Mouse (Mus musculus) monocyte, adult 5-6 weeks (primary cell): Measurements from ENCODE around the gene Zfp867. TPM values are rescaled to one million over a fixed set of nuclear protein-coding genes. Genes with fewer than 3 reads are reported as not detected.

Experiments
- ATAC-seq: fragments of 153-309, 156-312 bp; replicated peaks from 2 replicates; pipeline ENCODE4 v1.8.0; 2017; ENCODE audit warnings: mild to moderate bottlenecking; ENCODE audit not compliant: low TSS enrichment, insufficient number of reproducible peaks, severe bottlenecking, poor library complexity, low FRiP score
- total RNA-seq: library from RNA; stranded (forward); fragments of 200-1000, 200-491, 200-594 nt; gene quantifications from 3 replicates; pipeline ENCODE4 v1.2.3, GENCODE M21; 2017

The Zfp867 gene
- total RNA-seq, 1 experiment from 2014 or later, result 1.5 TPM

GRCm38 (mm10) chr11:59412999-59413863 lies 59.0 kb downstream of the Zfp867 start:
- ATAC-seq, result no peak

GRCm38 (mm10) chr11:59412058-59412457 lies 60.2 kb downstream of the Zfp867 start:
- ATAC-seq, result no peak

Other genes starting within 250 kb of the Zfp867 start
- 337 to 405 TPM (median 396 TPM) in 3 replicates for gene Arf1, start 244.2 kb downstream of the Zfp867 start, total RNA-seq
- gene Wnt3a, start 181.7 kb downstream of the Zfp867 start, total RNA-seq, result not detected in 3 replicates
- 0.10 TPM in 1 of 3 replicates, not detected in the others for gene Wnt9a, start 165.5 kb downstream of the Zfp867 start, total RNA-seq
- not detected in 3 replicates for gene Prss38, start 96.8 kb downstream of the Zfp867 start, total RNA-seq
- gene Jmjd4, start 22.4 kb downstream of the Zfp867 start, total RNA-seq, result 4.3 to 8.3 TPM (median 5.5 TPM) in 3 replicates
- 5.6 to 17.7 TPM (median 6.0 TPM) in 3 replicates for gene Snap47, start 21.3 kb downstream of the Zfp867 start, total RNA-seq
- 8.6 to 18.8 TPM (median 11.6 TPM) in 3 replicates for gene Zkscan17, start 54.3 kb upstream of the Zfp867 start, total RNA-seq
- gene Nlrp3, start 69.1 kb upstream of the Zfp867 start, total RNA-seq, result 35.2 to 49.8 TPM (median 49.4 TPM) in 3 replicates
- not detected in 3 replicates for gene Olfr222, start 103.8 kb upstream of the Zfp867 start, total RNA-seq
- gene Olfr223, start 120.8 kb upstream of the Zfp867 start, total RNA-seq, result not detected in 3 replicates
- 38.2 to 66.7 TPM (median 55.7 TPM) in 3 replicates for gene Mprip, start 188.8 kb upstream of the Zfp867 start, total RNA-seq